Mouse (Mus musculus): ENCODE measurements around the gene Gnai2. TPM values are rescaled to one million over a fixed set of nuclear protein-coding genes. Genes with fewer than 3 reads are reported as not detected.

Gene Gnai2
- total RNA-seq, 2 experiments from 2014 or later = 73.2 to 87.6 TPM

GRCm38 (mm10) chr9:107659551-107659950 lies 24.4 kb upstream of the Gnai2 start:
- no peak for DNase-seq

GRCm38 (mm10) chr9:107658096-107658495 lies 22.9 kb upstream of the Gnai2 start:
- no peak for DNase-seq

GRCm38 (mm10) chr9:107657144-107657543 lies 22.0 kb upstream of the Gnai2 start:
- DNase-seq = no peak

GRCm38 (mm10) chr9:107654585-107654984 lies 19.4 kb upstream of the Gnai2 start:
- no peak for DNase-seq

GRCm38 (mm10) chr9:107653474-107653873 lies 18.3 kb upstream of the Gnai2 start:
- DNase-seq = no peak

- DNase-seq = no peak
Measured at GRCm38 (mm10) chr9:107650708-107651481, 15.7 kb upstream of the Gnai2 start.

- DNase-seq = no peak
Measured at GRCm38 (mm10) chr9:107650225-107650624, 15.1 kb upstream of the Gnai2 start.

GRCm38 (mm10) chr9:107648767-107649166 lies 13.6 kb upstream of the Gnai2 start:
- no peak for DNase-seq

GRCm38 (mm10) chr9:107646975-107647374 lies 11.8 kb upstream of the Gnai2 start:
- DNase-seq = no peak

- no peak for DNase-seq
Measured at GRCm38 (mm10) chr9:107645577-107645976, 10.4 kb upstream of the Gnai2 start.

- DNase-seq = no peak
Measured at GRCm38 (mm10) chr9:107645153-107645510, 10.0 kb upstream of the Gnai2 start.

GRCm38 (mm10) chr9:107644495-107645152 lies 9.5 kb upstream of the Gnai2 start:
- peak; percentile 86 for DNase-seq

GRCm38 (mm10) chr9:107643544-107644214 lies 8.5 kb upstream of the Gnai2 start:
- no peak for DNase-seq

GRCm38 (mm10) chr9:107641666-107642065 lies 6.5 kb upstream of the Gnai2 start:
- no peak for DNase-seq

GRCm38 (mm10) chr9:107640257-107640772 lies 5.1 kb upstream of the Gnai2 start:
- no peak for DNase-seq

- no peak for DNase-seq
Measured at GRCm38 (mm10) chr9:107637070-107637469, 1.9 kb upstream of the Gnai2 start.

GRCm38 (mm10) chr9:107634406-107635278 lies 525 bp downstream of the Gnai2 start:
- DNase-seq = no peak

GRCm38 (mm10) chr9:107633661-107634405 lies 1.3 kb downstream of the Gnai2 start:
- DNase-seq = peak; percentile 54

GRCm38 (mm10) chr9:107633091-107633660 lies 2.0 kb downstream of the Gnai2 start:
- peak; percentile 83 for DNase-seq

GRCm38 (mm10) chr9:107632478-107632877 lies 2.7 kb downstream of the Gnai2 start:
- no peak for DNase-seq

- no peak for DNase-seq
Measured at GRCm38 (mm10) chr9:107631861-107632260, 3.3 kb downstream of the Gnai2 start.
